Mouse (Mus musculus): ENCODE data around the gene Gtf2a2. TPM values are rescaled to one million over a fixed set of nuclear protein-coding genes. Genes with fewer than 3 reads are reported as not detected.

Gtf2a2 gene
- polyA plus RNA-seq, 1 experiment from 2014 or later, result 182 TPM

DNA sequence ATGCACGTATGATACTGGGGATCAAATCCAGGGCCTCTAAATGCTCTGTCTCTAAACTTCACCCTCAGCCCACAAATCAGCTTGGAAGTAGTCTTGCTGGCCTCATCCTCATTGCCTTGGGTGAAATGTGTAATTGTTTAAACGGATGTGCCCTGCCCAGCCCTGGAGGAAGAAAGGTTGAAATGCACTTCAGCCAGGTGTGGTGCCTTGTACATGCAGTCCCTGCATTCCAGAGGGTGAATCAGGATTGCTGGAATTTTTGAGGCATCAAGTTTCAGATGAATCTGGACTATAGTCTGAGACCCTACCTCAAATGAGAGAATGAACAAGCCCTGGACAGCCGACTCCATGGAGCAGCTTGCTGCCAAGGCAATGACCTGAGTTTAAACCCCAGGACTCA is 35.5 kb downstream of the Gtf2a2 start:
- Histone ChIP-seq H3K36me3 (no peaks in the 10 kb centered on the region), H3K27me3 (replicated peaks) (no peaks in the 10 kb centered on the region), H3K27ac (peak overlapping the region; percentile 62), H3K4me1 (replicated peaks) (peaks cover 21% of the 10 kb centered on the region), H3K9me3 (no peaks in the 10 kb centered on the region), H3K4me3 (replicated peaks) (no peak overlapping the region), H3K9ac (no peak overlapping the region), H3K4me2 (replicated peaks) (peak overlapping the region; percentile 22)
- peak; percentile 81 for ATAC-seq
- WGBS, result 35% methylated on average over 3 of the region's 3 CpGs

DNA sequence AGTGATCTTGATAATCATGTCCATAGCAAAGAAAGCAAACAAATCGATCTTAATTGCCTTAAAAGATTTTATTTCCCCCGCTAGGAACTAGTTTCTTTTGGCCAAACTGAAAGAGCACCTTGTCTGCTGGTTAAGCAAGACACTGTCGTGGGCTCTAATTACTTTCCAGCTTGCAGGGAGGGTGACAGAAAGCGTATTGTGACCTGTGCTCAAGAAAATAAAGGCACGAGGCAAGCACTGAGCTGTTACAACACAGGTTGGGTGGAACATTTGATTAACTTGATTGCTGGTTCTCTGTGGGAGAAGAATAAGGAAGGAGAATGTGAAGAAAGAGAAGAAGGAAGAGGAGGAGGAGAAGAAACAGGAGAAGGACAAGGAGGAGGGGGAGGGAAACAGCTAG is 35.9 kb downstream of the Gtf2a2 start:
- H3K27me3 ChIP-seq (replicated peaks), result no peaks in the 10 kb centered on the region
- peaks cover 21% of the 10 kb centered on the region for H3K4me1 ChIP-seq (replicated peaks)
- WGBS, result 44% methylated on average over 5 of the region's 5 CpGs
- peak; percentile 53 for ATAC-seq
- H3K27ac ChIP-seq, result peak overlapping the region; percentile 62
- H3K36me3 ChIP-seq, result no peaks in the 10 kb centered on the region
- H3K9ac ChIP-seq, result no peak overlapping the region
- H3K4me3 ChIP-seq (replicated peaks), result no peak overlapping the region
- H3K9me3 ChIP-seq, result no peaks in the 10 kb centered on the region
- H3K4me2 ChIP-seq (replicated peaks), result peak overlapping the region; percentile 22

- H3K4me2 ChIP-seq (replicated peaks), result peak overlapping the region; percentile 22; the same call in 1 of the 2 replicates
- no peak overlapping the region for H3K4me3 ChIP-seq (replicated peaks)
- no peak for ATAC-seq
- WGBS, result 42% methylated on average over 6 of the region's 6 CpGs
- peak overlapping the region; percentile 62 for H3K27ac ChIP-seq
- H3K27me3 ChIP-seq (replicated peaks), result no peaks in the 10 kb centered on the region
- no peaks in the 10 kb centered on the region for H3K36me3 ChIP-seq
- H3K9me3 ChIP-seq, result no peaks in the 10 kb centered on the region
- no peak overlapping the region for H3K9ac ChIP-seq
- H3K4me1 ChIP-seq (replicated peaks), result peaks cover 21% of the 10 kb centered on the region
Observed at GRCm38 (mm10) chr9:70048751-70049415, 36.5 kb downstream of the Gtf2a2 start.

- H3K9ac ChIP-seq, result no peak overlapping the region
- no peaks in the 10 kb centered on the region for H3K27me3 ChIP-seq (replicated peaks)
- peaks cover 21% of the 10 kb centered on the region for H3K4me1 ChIP-seq (replicated peaks)
- ATAC-seq, result no peak
- H3K4me2 ChIP-seq (replicated peaks), result no peak overlapping the region
- peak overlapping the region; percentile 62; the same call in 1 of the 2 replicates for H3K27ac ChIP-seq
- H3K9me3 ChIP-seq, result no peaks in the 10 kb centered on the region
- no peaks in the 10 kb centered on the region for H3K36me3 ChIP-seq
- no peak overlapping the region for H3K4me3 ChIP-seq (replicated peaks)
- WGBS, result 23% methylated on average over 3 of the region's 3 CpGs
Observed at GRCm38 (mm10) chr9:70049416-70049783, 37.0 kb downstream of the Gtf2a2 start.

DNA sequence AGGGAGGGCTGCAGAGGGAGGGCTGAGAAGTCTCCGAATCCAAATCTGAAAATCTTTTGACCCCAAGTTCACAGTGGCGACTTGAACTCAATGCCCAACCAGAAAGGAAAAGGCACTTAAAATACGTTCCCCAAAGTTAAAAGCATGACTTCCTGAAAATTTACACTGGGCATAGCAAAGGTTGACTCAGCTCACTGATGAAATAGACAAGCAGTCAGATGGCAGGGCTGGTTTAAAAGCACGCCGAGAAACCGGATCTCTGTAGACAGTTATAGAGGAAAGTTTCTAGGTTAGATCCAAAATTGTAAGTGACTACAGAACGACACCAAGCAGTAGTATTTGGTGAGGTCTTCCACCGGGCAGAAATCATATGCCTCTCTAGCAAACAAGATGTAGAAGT is 37.5 kb downstream of the Gtf2a2 start:
- ATAC-seq, result no peak
- H3K36me3 ChIP-seq, result no peaks in the 10 kb centered on the region
- no peak overlapping the region for H3K27ac ChIP-seq
- peaks cover 21% of the 10 kb centered on the region for H3K4me1 ChIP-seq (replicated peaks)
- H3K4me3 ChIP-seq (replicated peaks), result no peak overlapping the region
- H3K9ac ChIP-seq, result no peak overlapping the region
- no peaks in the 10 kb centered on the region for H3K27me3 ChIP-seq (replicated peaks)
- WGBS, result 30% methylated on average over 8 of the region's 8 CpGs
- H3K4me2 ChIP-seq (replicated peaks), result no peak overlapping the region
- H3K9me3 ChIP-seq, result no peaks in the 10 kb centered on the region

GRCm38 (mm10) chr9:70052730-70053129 is 40.4 kb downstream of the Gtf2a2 start:
- WGBS, result 55% methylated on average over 3 of the region's 3 CpGs
- H3K27me3 ChIP-seq (replicated peaks), result no peaks in the 10 kb centered on the region

GRCm38 (mm10) chr9:70053411-70053810 is 41.1 kb downstream of the Gtf2a2 start:
- H3K4me1 ChIP-seq (replicated peaks), result peaks cover 11% of the 10 kb centered on the region
- H3K9me3 ChIP-seq, result no peaks in the 10 kb centered on the region
- H3K36me3 ChIP-seq, result no peaks in the 10 kb centered on the region
- 30% methylated on average over 3 of the region's 3 CpGs for WGBS
- no peak overlapping the region for H3K27ac ChIP-seq
- no peak overlapping the region for H3K4me2 ChIP-seq (replicated peaks)
- no peak overlapping the region for H3K4me3 ChIP-seq (replicated peaks)
- H3K27me3 ChIP-seq (replicated peaks), result no peaks in the 10 kb centered on the region
- ATAC-seq, result no peak
- H3K9ac ChIP-seq, result no peak overlapping the region

More at GRCm38 (mm10) chr9:70052730-70053129, 40.4 kb downstream of the Gtf2a2 start:
- no peaks in the 10 kb centered on the region for H3K36me3 ChIP-seq
- H3K27ac ChIP-seq, result no peak overlapping the region
- H3K4me2 ChIP-seq (replicated peaks), result no peak overlapping the region
- no peaks in the 10 kb centered on the region for H3K9me3 ChIP-seq
- H3K4me1 ChIP-seq (replicated peaks), result peaks cover 18% of the 10 kb centered on the region
- H3K9ac ChIP-seq, result no peak overlapping the region
- no peak overlapping the region for H3K4me3 ChIP-seq (replicated peaks)
- ATAC-seq, result no peak

DNA sequence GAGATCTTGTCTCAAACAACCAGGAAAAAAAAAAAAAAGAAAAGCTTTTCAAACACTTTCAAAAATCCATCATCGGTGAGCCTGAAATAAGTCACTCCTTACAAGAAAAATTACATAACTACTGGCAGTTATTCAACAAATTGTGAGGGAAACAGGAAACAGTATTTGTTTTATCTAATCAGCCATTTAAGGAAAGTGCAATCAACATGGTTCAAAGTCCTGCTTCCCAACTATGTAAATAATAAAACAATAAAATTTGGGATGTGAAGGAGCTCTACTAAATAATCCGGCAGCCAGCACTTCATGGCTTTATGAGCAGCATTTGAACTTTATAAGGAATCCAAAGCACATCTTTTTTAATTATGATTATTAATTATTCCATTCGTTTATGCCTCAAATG is 49.7 kb downstream of the Gtf2a2 start:
- no peaks in the 10 kb centered on the region for H3K27me3 ChIP-seq (replicated peaks)
- H3K27ac ChIP-seq, result no peak overlapping the region
- H3K4me2 ChIP-seq (replicated peaks), result no peak overlapping the region
- no peak overlapping the region for H3K4me3 ChIP-seq (replicated peaks)
- no peak overlapping the region for H3K9ac ChIP-seq
- no peaks in the 10 kb centered on the region for H3K9me3 ChIP-seq
- H3K4me1 ChIP-seq (replicated peaks), result no peaks in the 10 kb centered on the region
- H3K36me3 ChIP-seq, result no peaks in the 10 kb centered on the region
- peak; percentile 58 for ATAC-seq
- 57% methylated on average over 3 of the region's 3 CpGs for WGBS

GRCm38 (mm10) chr9:70067497-70067896 is 55.1 kb downstream of the Gtf2a2 start:
- H3K36me3 ChIP-seq, result no peaks in the 10 kb centered on the region
- 68% methylated on average over 3 of the region's 3 CpGs for WGBS
- H3K4me1 ChIP-seq (replicated peaks), result no peaks in the 10 kb centered on the region; the same call in 1 of the 2 replicates
- no peaks in the 10 kb centered on the region for H3K9me3 ChIP-seq
- H3K9ac ChIP-seq, result no peak overlapping the region
- H3K4me3 ChIP-seq (replicated peaks), result no peak overlapping the region
- no peaks in the 10 kb centered on the region for H3K27me3 ChIP-seq (replicated peaks)
- ATAC-seq, result no peak
- H3K4me2 ChIP-seq (replicated peaks), result no peak overlapping the region
- no peak overlapping the region for H3K27ac ChIP-seq

GRCm38 (mm10) chr9:70069961-70070435 is 57.6 kb downstream of the Gtf2a2 start:
- no peaks in the 10 kb centered on the region for H3K36me3 ChIP-seq
- no peak overlapping the region for H3K4me3 ChIP-seq (replicated peaks)
- H3K27me3 ChIP-seq (replicated peaks), result no peaks in the 10 kb centered on the region
- H3K9me3 ChIP-seq, result no peaks in the 10 kb centered on the region
- ATAC-seq, result peak; percentile 73
- H3K9ac ChIP-seq, result no peak overlapping the region
- no peak overlapping the region for H3K27ac ChIP-seq
- no peaks in the 10 kb centered on the region; the same call in 1 of the 2 replicates for H3K4me1 ChIP-seq (replicated peaks)
- H3K4me2 ChIP-seq (replicated peaks), result no peak overlapping the region
- 25% methylated on average over 8 of the region's 8 CpGs for WGBS

- Histone ChIP-seq H3K4me1 (replicated peaks) (no peaks in the 10 kb centered on the region; the same call in 1 of the 2 replicates), H3K4me3 (replicated peaks) (no peak overlapping the region), H3K27ac (no peak overlapping the region), H3K4me2 (replicated peaks) (no peak overlapping the region), H3K36me3 (no peaks in the 10 kb centered on the region), H3K9ac (no peak overlapping the region), H3K9me3 (no peaks in the 10 kb centered on the region), H3K27me3 (replicated peaks) (no peaks in the 10 kb centered on the region)
- WGBS, result 76% methylated on average over 8 of the region's 8 CpGs
- ATAC-seq, result peak; percentile 37; the same call in 1 of the 2 replicates
Observed at GRCm38 (mm10) chr9:70072387-70072786, 60.0 kb downstream of the Gtf2a2 start.
